In the genomic region with DNA sequence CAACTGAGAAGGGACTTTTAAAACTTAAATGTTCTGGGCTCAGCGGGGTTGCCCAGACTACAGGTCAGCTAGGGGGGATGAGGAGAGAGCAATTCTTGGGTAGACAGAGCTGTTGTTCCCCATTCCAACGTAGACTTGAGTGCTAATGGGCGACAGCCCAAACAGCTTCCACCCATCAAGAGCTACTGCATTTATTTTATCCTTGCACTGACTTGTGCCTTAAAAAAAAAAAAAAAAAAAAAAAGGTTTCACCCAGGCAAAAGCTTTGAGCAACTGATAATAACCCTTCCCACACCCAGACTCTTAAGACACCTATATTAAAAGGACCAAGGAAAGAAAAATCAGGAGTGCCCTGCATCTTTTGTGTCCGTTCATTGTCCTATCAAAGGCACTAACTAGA, we compare ENCODE assay signal across 1 mouse cellular context.
TF ChIP-seq lines count a peak whose summit lies in the region.

No protein-coding gene starts in this region.

TF ChIP-seq in MEL, 35 proteins besides CTCF, POLR2A, EP300 and RAD21 (continued from another document):
- TF ChIP-seq ETS1 (IDR thresholded peaks at IDR 0.05; ENCODE audit: low read depth, low read length): 0 out of 2 replicates have a peak, but pooled peaks have one; percentile 16
- TF ChIP-seq POLR2AphosphoS5 (IDR thresholded peaks at IDR 0.05; ENCODE audit: borderline replicate concordance, low read depth, low read length): no peak
- TF ChIP-seq NELFE (IDR thresholded peaks at IDR 0.05; ENCODE audit: low read depth, low read length): no peak
- no peak for TF ChIP-seq TAL1 (IDR thresholded peaks at IDR 0.05; ENCODE audit: low read length)
- no peak for TF ChIP-seq USF2 (IDR thresholded peaks at IDR 0.05; ENCODE audit: borderline replicate concordance in 1 of 2, insufficient read depth in 1 of 2, low read depth in 1 of 2, low read length in 2 of 2)
- TF ChIP-seq MEF2A (IDR thresholded peaks at IDR 0.05; ENCODE audit: extremely low read depth, insufficient replicate concordance, low read depth, low read length, poor library complexity, severe bottlenecking): no peak
- peak; percentile 41; the same call in 1 of the 2 replicates for TF ChIP-seq RCOR1 (IDR thresholded peaks at IDR 0.05; ENCODE audit: low read depth, low read length)
- no peak for TF ChIP-seq POLR2AphosphoS2 (IDR thresholded peaks at IDR 0.05; ENCODE audit: low read length)
- TF ChIP-seq UBTF (IDR thresholded peaks at IDR 0.05; ENCODE audit: borderline replicate concordance, insufficient read depth, low read depth, low read length): no peak
- peak; percentile 26; the same call in 1 of the 2 replicates for TF ChIP-seq GATA1 (IDR thresholded peaks at IDR 0.05; ENCODE audit: low read depth, low read length)
- no peak for TF ChIP-seq CHD1 (IDR thresholded peaks at IDR 0.05; ENCODE audit: low read depth, low read length)
- TF ChIP-seq NRF1 (IDR thresholded peaks at IDR 0.05; ENCODE audit: insufficient read depth, low read depth, low read length, poor library complexity, severe bottlenecking): no peak
- TF ChIP-seq BHLHE40 (IDR thresholded peaks at IDR 0.05; ENCODE audit: borderline replicate concordance, low read depth, low read length): peak; percentile 16; the same call in 1 of the 2 replicates
- TF ChIP-seq MYB (IDR thresholded peaks at IDR 0.05; ENCODE audit: low read depth, low read length): no peak
- no peak for TF ChIP-seq USF1 (IDR thresholded peaks at IDR 0.05; ENCODE audit: low read depth, low read length)
- TF ChIP-seq JUND (IDR thresholded peaks at IDR 0.05; ENCODE audit: low read depth, low read length): no peak
- no peak for TF ChIP-seq ZC3H11A (IDR thresholded peaks at IDR 0.05; ENCODE audit: low read depth, low read length)
- TF ChIP-seq ZMIZ1 (IDR thresholded peaks at IDR 0.05; ENCODE audit: low read depth, low read length): no peak
- TF ChIP-seq MAFK (IDR thresholded peaks at IDR 0.05; ENCODE audit: borderline replicate concordance, low read depth, low read length): no peak
- peak; percentile 97 for TF ChIP-seq ZNF384 (IDR thresholded peaks at IDR 0.05; ENCODE audit: low read depth, low read length)
- TF ChIP-seq CHD2 (IDR thresholded peaks at IDR 0.05; ENCODE audit: low read length): no peak
- no peak for TF ChIP-seq TCF12 (IDR thresholded peaks at IDR 0.05; ENCODE audit: low read depth, low read length)
- TF ChIP-seq SIN3A (IDR thresholded peaks at IDR 0.05; ENCODE audit: low read length): peak; percentile 62
- no peak for TF ChIP-seq ELF1 (IDR thresholded peaks at IDR 0.05; ENCODE audit: low read depth, low read length)
- TF ChIP-seq KAT2A (conservative IDR thresholded peaks at IDR 0.05; ENCODE audit: low read depth, low read length): no peak
- TF ChIP-seq E2F4 (IDR thresholded peaks at IDR 0.05; ENCODE audit: borderline replicate concordance, low read depth, low read length): no peak
- TF ChIP-seq TBP (IDR thresholded peaks at IDR 0.05; ENCODE audit: low read depth, low read length): no peak
TF ChIP-seq in MEL: peak in this region for 7.
